Mouse (Mus musculus) erythroblast, embryonic 14.5 days (primary cell): ENCODE results near the gene Ciao2a.

Experiments
- GATA1 ChIP-seq: IDR thresholded peaks from 2 replicates; pipeline ENCODE4 v1.6.1; 2012; ENCODE audit warnings: low read length, inconsistent platforms, mixed read lengths
- TAL1 ChIP-seq: IDR thresholded peaks from 3 replicates; pipeline ENCODE4 v1.6.1; 2012; ENCODE audit warnings: low read length, inconsistent platforms, mixed read lengths

DNA sequence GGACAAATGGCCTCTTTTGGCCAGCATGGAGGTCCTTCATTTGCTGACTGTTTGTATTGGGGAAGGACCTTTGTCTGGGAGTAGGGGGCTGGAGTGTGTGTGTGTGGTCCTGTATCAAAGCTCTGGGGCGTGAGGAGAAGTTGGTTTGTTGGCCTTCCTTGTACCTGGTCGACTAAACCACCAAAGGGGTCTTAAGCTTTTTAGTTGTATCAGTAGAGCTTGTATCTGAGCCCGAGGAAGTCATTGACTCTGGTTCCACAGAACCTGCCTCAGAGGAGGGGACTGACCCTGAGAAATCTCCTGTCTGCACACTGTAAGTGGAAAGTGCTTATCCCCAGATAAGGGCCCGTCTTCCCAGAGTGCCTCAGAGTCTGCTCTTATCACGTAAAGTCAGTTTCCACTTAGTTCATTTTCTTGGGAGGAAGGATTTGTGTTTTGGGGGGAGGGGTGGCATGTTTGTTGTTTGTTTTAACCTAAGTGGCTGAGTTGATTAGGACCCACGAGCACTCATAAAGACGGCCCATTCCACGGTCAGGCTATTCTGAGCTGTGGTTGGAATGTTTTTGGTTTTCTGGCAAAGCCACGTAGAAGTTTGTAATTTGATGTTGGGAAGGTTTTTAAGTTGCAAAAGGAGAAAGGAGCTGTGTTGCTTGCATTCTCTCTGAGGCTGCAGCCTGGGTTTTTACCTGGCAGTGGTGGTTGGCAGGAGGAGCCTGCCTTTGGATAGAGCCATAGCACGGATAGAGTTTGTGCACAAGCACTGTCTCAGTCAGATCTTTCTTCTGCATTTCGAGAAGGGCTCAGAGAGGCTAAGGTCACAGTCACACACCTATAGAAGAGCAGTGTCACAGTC is 55.6 kb downstream of the Ciao2a start:
- TF ChIP-seq GATA1 (peak; percentile 96), TAL1 (peak; percentile 92)
